Mouse (Mus musculus) frontal cortex, adult 2 months (tissue): ENCODE measurements around the gene Cela3a. TPM values are rescaled to one million over a fixed set of nuclear protein-coding genes. Genes with fewer than 3 reads are reported as not detected.

Experiments used
- DNase-seq, 2 experiments: peaks; one replicate each; pipeline ENCODE4 v3.0.0; 2022; ENCODE audit warnings: low spot score in 1 of 2; ENCODE audit errors: extremely low spot score in 1 of 2
- polyA plus RNA-seq: library from polyadenylated mRNA; depleted of rRNA; stranded (reverse); fragments of >200 nt; gene quantifications from 2 replicates; pipeline ENCODE4 v1.2.3, GENCODE M21; 2012

The Cela3a gene
- polyA plus RNA-seq, 1 experiment, result not detected

- DNase-seq, result no peak
These were observed 34.0 kb downstream of the Cela3a start for GRCm38 (mm10) chr4:137375314-137376278.

DNA sequence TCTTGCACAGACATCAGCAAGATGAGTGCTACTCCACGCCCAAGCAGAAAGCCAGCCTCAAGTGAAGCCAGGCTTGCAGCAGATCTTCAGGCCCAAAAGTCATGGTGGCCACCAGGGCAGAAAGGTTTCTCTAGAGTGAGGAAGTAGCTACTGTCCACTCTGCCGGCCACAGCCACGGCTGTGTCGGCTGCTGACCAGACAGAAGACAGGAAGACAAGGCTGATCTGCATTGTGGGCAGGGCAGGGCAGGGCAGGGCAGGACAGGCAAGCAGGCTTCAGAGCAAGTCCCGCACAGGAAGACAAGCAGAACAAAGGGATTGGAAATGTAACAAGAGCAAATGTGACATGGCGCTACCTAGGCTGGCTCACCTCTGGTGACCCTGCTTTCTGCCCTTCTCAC is 35.9 kb downstream of the Cela3a start:
- no peak for DNase-seq

DNA sequence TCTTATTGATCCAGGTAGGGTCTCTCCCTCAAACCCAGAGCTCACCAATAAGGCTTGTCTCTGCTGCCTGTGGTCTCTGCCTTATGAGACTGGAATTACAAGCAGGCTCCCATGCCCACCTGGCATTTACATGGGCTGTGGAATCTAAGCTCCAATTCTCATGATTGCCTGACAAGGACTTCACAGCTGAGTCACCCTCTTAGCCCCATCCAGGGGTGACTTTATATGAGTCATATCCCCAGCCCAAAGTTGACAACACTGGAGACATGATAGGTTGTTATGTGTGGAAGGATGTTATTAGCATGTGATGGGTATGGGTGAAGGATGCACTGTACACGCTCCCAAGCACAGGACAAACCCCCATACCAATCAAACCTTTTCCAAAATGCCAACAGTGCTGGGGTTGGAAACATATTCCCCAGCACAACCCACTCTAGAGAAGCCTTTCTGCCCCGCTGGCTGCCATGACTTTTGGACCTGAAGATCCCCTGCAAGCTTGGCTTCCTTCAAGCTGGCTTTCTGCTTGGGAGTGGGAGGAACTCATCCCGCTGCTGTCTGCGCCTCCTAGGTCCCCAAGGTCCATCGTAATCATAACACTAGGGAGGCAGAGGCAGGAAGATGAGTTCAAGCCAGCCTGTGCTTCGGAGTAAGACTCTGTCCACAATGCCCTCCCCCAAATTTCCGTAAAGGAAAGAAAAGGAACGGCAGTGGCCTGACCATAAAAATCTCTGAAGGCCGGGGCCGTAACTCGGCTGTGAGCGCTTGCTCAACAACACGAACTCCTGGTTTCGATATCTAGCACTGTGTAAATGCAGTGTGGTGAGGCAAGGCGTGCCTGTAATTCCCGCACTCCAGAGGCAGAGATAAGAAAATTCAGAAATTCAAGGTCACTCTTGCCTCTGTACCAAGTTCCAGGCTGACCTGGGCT is 37.7 kb downstream of the Cela3a start:
- DNase-seq, result no peak

DNA sequence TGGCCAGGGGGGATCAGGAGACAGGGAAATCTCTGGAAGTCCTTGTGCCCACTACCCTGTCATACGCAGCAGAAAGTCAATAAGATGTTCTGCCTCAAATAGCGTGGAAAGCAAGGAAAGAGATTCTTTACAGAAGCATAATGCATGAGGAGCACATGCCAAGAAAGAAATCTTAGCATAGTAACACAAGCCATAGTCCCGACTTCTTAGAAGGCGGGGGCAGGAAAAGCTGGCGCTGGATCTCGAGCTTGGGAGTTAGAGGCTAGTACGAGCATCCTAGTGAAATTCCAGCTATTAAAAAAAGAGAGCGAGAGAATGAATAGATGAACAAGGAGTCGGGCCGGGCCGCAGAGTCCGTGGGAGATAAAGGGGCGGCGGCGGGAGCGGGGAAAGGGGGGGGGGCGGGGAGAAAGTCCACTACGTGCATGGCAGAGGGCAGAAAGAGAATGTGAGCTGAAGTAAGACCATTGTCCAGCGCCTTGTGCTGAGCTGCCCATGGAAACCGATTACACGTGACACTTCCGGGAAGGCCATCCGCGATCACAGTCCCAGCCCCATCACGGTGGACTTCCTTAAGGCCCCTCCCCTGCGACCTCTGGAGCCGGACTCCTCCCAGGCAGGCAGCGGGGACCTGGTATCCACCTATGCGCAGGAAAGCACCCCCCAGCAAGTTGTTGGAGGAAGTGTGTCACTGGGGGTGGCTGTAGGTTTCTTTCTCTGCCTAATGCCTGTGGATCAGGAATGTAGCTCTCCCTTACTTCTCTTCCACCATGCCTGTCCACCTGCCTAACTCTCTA is 39.4 kb downstream of the Cela3a start:
- DNase-seq, result peak in 1 of 2 experiments; percentile 68

GRCm38 (mm10) chr4:137368198-137368597 is 41.4 kb downstream of the Cela3a start:
- DNase-seq, result no peak

DNA sequence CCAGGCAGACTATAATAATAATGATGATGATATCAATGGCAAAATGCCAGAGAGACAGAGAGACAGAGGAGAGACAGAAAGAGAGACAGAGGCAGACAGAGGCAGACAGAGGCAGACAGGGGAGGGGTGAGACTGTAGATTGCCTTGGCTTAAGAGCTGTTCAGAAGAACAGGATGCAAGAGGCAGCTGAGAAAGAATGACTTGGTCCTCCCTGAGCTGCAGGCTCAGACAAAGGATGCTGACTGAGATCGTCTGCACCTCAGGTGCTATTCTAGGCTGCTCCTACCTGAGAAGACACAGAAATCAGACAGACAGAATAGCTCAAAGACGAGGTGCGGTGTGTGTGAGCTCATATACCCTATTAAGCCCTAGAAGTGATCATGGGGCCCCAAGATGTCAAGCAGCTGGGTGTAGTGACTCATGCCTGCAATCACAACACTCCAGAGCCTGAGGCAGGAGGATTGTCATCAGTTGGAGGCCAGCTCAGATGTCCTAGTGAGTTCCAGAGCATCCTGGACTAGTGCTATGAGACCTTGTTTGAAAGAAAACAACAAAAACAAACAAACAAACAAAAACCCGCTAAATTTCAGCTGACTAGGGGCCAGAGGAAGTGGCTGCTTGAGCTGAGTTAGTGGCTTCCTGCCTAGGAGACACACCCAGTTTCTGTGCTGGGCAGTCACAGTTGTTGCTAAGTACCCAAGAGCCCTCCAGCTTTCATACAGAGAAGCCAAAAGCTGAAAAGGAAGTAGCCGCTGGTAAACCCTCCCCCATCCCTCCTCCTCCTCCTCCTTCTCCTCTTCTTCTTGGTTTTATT is 42.1 kb downstream of the Cela3a start:
- no peak for DNase-seq

DNA sequence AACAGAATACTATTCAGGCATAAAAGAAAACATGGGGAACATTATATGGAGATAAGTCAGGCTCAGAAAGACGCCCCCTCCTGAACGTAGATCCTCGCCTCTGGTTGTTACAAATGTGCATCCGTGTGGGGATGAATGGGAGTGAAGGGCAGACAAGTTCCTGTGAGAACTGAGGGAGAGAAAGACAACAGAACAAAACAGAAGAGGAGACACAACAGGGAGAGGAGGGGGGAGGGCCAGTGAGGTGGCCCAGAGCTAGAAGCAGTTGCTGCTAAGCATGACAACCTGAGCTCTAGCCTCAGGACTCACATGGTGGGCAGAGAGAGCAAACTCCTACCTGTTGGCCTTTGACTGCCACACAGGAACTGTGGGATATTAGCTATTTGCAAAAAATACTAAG is 43.5 kb downstream of the Cela3a start:
- DNase-seq, result no peak

GRCm38 (mm10) chr4:137365356-137366062 is 44.1 kb downstream of the Cela3a start:
- no peak for DNase-seq

GRCm38 (mm10) chr4:137364826-137365225 is 44.8 kb downstream of the Cela3a start:
- DNase-seq, result no peak

- no peak for DNase-seq
These were observed 48.6 kb downstream of the Cela3a start for GRCm38 (mm10) chr4:137360996-137361395.

DNA sequence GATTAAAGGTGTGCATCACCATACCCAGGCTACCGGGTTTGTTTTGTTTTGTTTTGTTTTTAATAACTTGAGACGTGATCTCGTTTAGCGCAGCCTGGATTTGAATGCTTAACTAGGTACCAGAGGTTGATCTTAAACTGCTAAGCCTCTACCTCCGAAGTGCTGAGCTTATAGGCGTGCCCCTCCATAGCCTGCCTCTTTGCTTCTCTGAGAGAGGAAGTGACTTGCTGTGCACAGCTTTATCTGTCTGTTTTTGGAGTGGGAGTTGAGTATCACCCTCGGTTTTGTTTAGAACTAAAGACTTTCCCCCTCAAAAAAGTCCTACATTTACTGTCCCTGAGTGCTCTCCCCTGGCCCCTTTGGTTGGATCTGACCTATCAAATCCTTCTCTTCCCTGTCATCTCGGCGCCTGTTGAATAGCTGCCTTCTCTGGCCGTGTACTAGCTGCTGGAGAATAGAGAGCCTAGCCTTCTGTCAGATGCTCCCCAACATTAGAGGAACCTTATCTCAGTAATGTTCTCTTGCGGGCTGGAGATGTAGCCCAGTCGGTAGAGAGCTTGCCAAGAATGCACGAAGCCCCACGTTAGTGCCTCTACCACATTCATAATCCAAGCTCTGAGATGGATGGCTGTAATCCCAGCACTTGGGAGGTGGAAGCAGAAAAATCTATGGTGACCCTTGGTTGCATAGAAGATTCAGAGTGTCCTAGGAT is 51.1 kb downstream of the Cela3a start:
- DNase-seq, result no peak

- DNase-seq, result peak; percentile 95 to 98
These were observed 51.9 kb downstream of the Cela3a start, which contains the start of gene Cdc42 for GRCm38 (mm10) chr4:137357517-137358254. Gene Cdc42 (minus strand): TSS chr4:137357720.

DNA sequence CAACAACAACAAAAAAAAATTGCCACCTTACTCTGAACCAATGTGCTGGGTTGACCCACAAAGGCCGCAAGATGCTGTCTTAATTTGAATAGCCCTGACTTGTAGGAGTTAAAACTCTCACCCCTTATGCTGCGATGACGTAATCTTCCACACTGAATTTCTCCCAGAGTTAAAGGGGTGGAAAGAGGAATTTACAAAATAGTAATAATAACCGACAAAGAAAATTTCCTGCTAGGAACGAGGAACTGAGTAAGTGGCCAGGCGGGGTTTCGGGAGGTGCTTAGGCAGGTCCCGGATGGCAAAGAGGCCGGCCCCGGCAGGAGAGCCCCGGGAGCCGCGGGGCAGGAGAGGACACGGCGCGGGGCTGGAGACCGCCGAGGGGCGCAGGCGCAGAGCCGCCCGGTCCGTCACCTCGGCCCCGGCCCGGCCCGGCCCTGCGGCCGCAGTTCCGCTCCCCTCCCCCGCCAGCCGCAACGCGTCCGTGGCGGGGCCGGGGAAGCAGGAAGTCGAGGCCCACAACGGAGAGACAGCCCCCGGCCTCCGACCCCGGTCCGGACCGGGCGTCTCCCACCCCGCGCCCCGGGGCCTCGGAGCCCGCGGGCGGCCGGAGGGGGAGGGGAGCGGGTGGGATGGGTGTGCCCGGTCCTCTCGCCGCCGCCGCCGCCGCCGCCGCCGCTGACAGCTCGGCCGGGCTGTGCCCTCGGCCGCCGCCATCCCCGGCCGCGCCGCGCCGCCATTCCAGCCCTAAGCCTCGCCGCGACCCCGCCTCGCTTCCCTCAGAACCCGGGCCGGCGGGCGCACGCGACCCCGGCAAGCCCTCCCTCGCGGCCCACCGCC is 52.7 kb downstream of the Cela3a start:
- peak in 1 of 2 experiments; percentile 26 for DNase-seq
